Mouse (Mus musculus): Measurements from ENCODE around the gene Lca5. TPM values are rescaled to one million over a fixed set of nuclear protein-coding genes. Genes with fewer than 3 reads are reported as not detected.

Gene Lca5
- polyA plus RNA-seq (2014; fragmentation: Illumina TruSeq; extraction: RNeasy Lipid Tissue Mini Kit (QIAGEN cat#74804)), result 19.2 TPM

DNA sequence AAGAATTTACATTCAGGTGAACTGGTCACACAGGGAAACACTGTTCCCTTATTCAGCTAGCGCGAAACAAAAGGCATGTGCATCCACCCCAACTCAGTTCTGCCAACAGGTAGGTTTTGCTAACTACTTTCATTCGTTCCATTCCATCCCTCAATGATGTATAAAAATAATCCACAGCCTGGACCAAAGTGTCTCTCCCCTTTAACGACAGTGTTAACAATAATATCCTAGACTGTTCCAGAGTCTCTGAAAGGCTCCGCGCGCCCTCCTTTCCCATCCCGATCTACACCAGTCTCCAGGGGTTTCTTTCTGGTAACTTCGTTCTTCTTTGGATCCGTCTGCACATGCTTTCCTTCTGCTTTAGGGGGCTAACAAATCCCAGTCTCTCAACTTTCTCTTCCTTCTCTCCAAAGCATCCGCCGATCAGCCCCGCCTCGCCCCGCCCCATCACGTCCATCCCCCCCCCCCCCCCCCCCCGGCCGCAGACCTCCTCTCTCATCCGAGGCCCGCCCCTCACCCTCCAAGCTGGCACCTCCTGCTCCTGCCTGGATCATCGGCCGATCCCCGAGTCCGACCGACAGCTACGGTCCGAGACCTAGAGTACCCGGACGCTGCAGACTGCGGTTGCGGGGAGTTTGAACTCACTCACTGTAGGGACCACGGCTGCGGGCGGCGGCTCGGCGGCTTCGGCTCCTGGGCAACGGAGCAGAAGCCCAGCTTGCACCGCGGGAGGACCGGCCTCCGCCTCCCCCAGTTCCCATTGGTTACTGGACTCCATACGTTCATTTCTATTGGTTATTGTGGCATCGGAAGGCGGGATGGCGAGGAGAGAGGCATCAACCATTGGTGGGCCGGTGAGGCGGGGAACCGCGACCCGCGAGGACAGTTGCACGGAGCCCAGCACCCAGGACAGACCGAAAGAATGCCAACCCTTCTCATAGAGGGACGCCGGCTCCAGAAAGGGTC is at the start of gene Lca5:
Gene Lca5, minus strand, starts transcription at position 736 of the 966 bp plus-strand sequence.

Other genes starting within 250 kb of the Lca5 start
- gene Sh3bgrl2, start 107.2 kb upstream of the Lca5 start, polyA plus RNA-seq (2014; fragmentation: Illumina TruSeq; extraction: RNeasy Lipid Tissue Mini Kit (QIAGEN cat#74804)), result 11.6 TPM

Data from ovary, adult 10 weeks (tissue).